Mouse (Mus musculus) cerebellum, postnatal 25 days (tissue): ENCODE results near the gene Tmem140.

Source experiments
- DNase-seq, 2 experiments: peaks; one replicate each; pipeline ENCODE4 v3.0.0; 2021; ENCODE audit warnings: mixed read lengths in 2 of 2

Tmem140 gene

GRCm38 (mm10) chr6:34875966-34876834, 13.3 kb downstream of the Tmem140 start:
- peak in 1 of 2 experiments; percentile 10 for DNase-seq

- no peak for DNase-seq
Measured at GRCm38 (mm10) chr6:34876835-34877156, 13.8 kb downstream of the Tmem140 start.

GRCm38 (mm10) chr6:34877509-34878321, 14.8 kb downstream of the Tmem140 start, which contains the start of gene Cyren:
Gene Cyren (minus strand): TSS chr6:34878060.
- peak; percentile 92 to 95 for DNase-seq

GRCm38 (mm10) chr6:34879101-34879740, 16.3 kb downstream of the Tmem140 start:
- no peak for DNase-seq

GRCm38 (mm10) chr6:34879911-34880475, 17.0 kb downstream of the Tmem140 start:
- peak; percentile 62 to 76 for DNase-seq

GRCm38 (mm10) chr6:34884724-34885123, 21.8 kb downstream of the Tmem140 start:
- no peak for DNase-seq

- no peak for DNase-seq
Measured at GRCm38 (mm10) chr6:34887131-34887850, 24.3 kb downstream of the Tmem140 start.

GRCm38 (mm10) chr6:34889185-34889584, 26.2 kb downstream of the Tmem140 start:
- no peak for DNase-seq

GRCm38 (mm10) chr6:34895569-34895968, 32.6 kb downstream of the Tmem140 start:
- DNase-seq: peak; percentile 44 to 46

GRCm38 (mm10) chr6:34896168-34896780, 33.3 kb downstream of the Tmem140 start:
- DNase-seq: peak; percentile 29 to 32

- no peak for DNase-seq
Measured at GRCm38 (mm10) chr6:34899127-34899526, 36.2 kb downstream of the Tmem140 start.

- peak; percentile 75 for DNase-seq
Measured at GRCm38 (mm10) chr6:34900990-34901389, 38.0 kb downstream of the Tmem140 start.

GRCm38 (mm10) chr6:34901911-34902444, 39.0 kb downstream of the Tmem140 start:
- peak in 1 of 2 experiments; percentile 2 for DNase-seq

- no peak for DNase-seq
Measured at GRCm38 (mm10) chr6:34902578-34902977, 39.6 kb downstream of the Tmem140 start.

- no peak for DNase-seq
Measured at GRCm38 (mm10) chr6:34903441-34903840, 40.5 kb downstream of the Tmem140 start.

GRCm38 (mm10) chr6:34903851-34904250, 40.9 kb downstream of the Tmem140 start:
- peak in 1 of 2 experiments; percentile 2 for DNase-seq

GRCm38 (mm10) chr6:34904361-34904760, 41.4 kb downstream of the Tmem140 start:
- no peak for DNase-seq

GRCm38 (mm10) chr6:34906125-34906524, 43.2 kb downstream of the Tmem140 start:
- DNase-seq: no peak

- no peak for DNase-seq
Measured at GRCm38 (mm10) chr6:34906661-34907060, 43.7 kb downstream of the Tmem140 start.

- no peak for DNase-seq
Measured at GRCm38 (mm10) chr6:34907121-34907614, 44.2 kb downstream of the Tmem140 start.

GRCm38 (mm10) chr6:34907696-34908260, 44.8 kb downstream of the Tmem140 start:
- DNase-seq: no peak
